In genomic region chr13:44180384-44180783, GRCm38 (mm10) we compare ENCODE assay signal across 20 mouse cellular contexts.
A peak's percentile ranks its signal among the peaks of the same experiment; 100 is the strongest.
DNase-seq lines count a peak whose midpoint lies in the region; ATAC-seq and TF ChIP-seq lines count a peak whose summit lies in the region.
"Had no signal": no experiment of that assay in that cellular context is flagged by ENCODE, and none has a peak within 500 bp of the region (broad histone marks: within the 10 kb centered on the region; RNA-seq: fewer than 3 reads in every experiment).

No protein-coding gene starts in this region.

- WGBS in forebrain, embryonic 10.5 days, result 91% methylated on average over 3 of the region's 3 CpGs
- WGBS in forebrain, embryonic 12.5 days, result 84% methylated on average over 3 of the region's 3 CpGs
- 78% methylated on average over 3 of the region's 3 CpGs for WGBS in limb, embryonic 14.5 days
- WGBS in limb, embryonic 10.5 days, result 85% methylated on average over 3 of the region's 3 CpGs

- no peaks in the 10 kb centered on the region for H3K36me3 ChIP-seq in forebrain, embryonic 10.5 days (replicated peaks)
- H3K36me3 ChIP-seq in forebrain, embryonic 12.5 days (replicated peaks), result no peaks in the 10 kb centered on the region
- H3K36me3 ChIP-seq in limb, embryonic 14.5 days (ENCODE audit: control insufficient read depth, insufficient read depth, low read length), result no peaks in the 10 kb centered on the region
- H3K36me3 ChIP-seq in limb, embryonic 10.5 days, result no peaks in the 10 kb centered on the region
- no peaks in the 10 kb centered on the region for H3K36me3 ChIP-seq in myocyte (ENCODE audit: control insufficient read depth, insufficient read depth)
- H3K36me3 ChIP-seq: heart, embryonic 13.5 days; hindbrain, embryonic 15.5 days had no signal

- no peak overlapping the region for H3K4me3 ChIP-seq in forebrain, embryonic 10.5 days
- H3K4me3 ChIP-seq in forebrain, embryonic 12.5 days (replicated peaks), result no peak overlapping the region
- no peak overlapping the region for H3K4me3 ChIP-seq in limb, embryonic 14.5 days (replicated peaks; ENCODE audit: low read length)
- H3K4me3 ChIP-seq in limb, embryonic 10.5 days, result no peak overlapping the region
- H3K4me3 ChIP-seq in myocyte, result no peak overlapping the region
- H3K4me3 ChIP-seq: forebrain, embryonic 13.5 days; heart, embryonic 13.5 days; hindbrain, embryonic 15.5 days had no signal

- H3K9ac ChIP-seq in forebrain, embryonic 12.5 days, result no peak overlapping the region
- H3K9ac ChIP-seq in limb, embryonic 14.5 days (ENCODE audit: low read depth, low read length, severe bottlenecking), result no peak overlapping the region
- H3K9ac ChIP-seq: forebrain, embryonic 13.5 days; forebrain, postnatal 0 days; heart, embryonic 13.5 days; hindbrain, embryonic 15.5 days had no signal

- H3K27me3 ChIP-seq in forebrain, embryonic 10.5 days (ENCODE audit: poor library complexity, severe bottlenecking), result peaks cover 21% of the 10 kb centered on the region
- peaks cover 24% of the 10 kb centered on the region for H3K27me3 ChIP-seq in forebrain, embryonic 12.5 days
- no peaks in the 10 kb centered on the region for H3K27me3 ChIP-seq in limb, embryonic 14.5 days (ENCODE audit: control insufficient read depth, insufficient read depth, low read length)
- H3K27me3 ChIP-seq in limb, embryonic 10.5 days (ENCODE audit: low read depth, poor library complexity, severe bottlenecking), result no peaks in the 10 kb centered on the region
- no peaks in the 10 kb centered on the region for H3K27me3 ChIP-seq in myocyte (ENCODE audit: control insufficient read depth, insufficient read depth, insufficient read length)
- H3K27me3 ChIP-seq: CH12.LX; forebrain, embryonic 13.5 days; heart, embryonic 13.5 days; Patski had no signal

- no peaks in the 10 kb centered on the region for H3K79me2 ChIP-seq in myocyte (ENCODE audit: control insufficient read depth, insufficient read depth)

- TF ChIP-seq POLR2A in limb, embryonic 14.5 days (IDR thresholded peaks at IDR 0.05; ENCODE audit: borderline replicate concordance, extremely low read depth, insufficient read depth, insufficient read length), result no peak
- TF ChIP-seq POLR2A in myocyte (IDR thresholded peaks at IDR 0.05; ENCODE audit: insufficient read length, low read depth), result no peak

- DNase-seq in forebrain, embryonic 10.5 days (ENCODE audit: extremely low spot score, low spot score), result no peak
- no peak for DNase-seq in limb, embryonic 14.5 days (ENCODE audit: low spot score)
- DNase-seq in limb, embryonic 10.5 days (ENCODE audit: low spot score), result no peak
- DNase-seq in adrenal gland, adult 8-10 months, result no peak
- no peak for DNase-seq in lung, postnatal 14 days
- DNase-seq: adrenal gland, postnatal 25 days; cerebellum, adult 18-20 months; cerebellum, adult 9-11 months; cerebellum, postnatal 36 days; forebrain, postnatal 0 days; heart, postnatal 36 days had no signal

- no peak overlapping the region for H3K4me2 ChIP-seq in forebrain, embryonic 12.5 days
- no peak overlapping the region for H3K4me2 ChIP-seq in limb, embryonic 14.5 days (replicated peaks; ENCODE audit: low read depth, low read length, severe bottlenecking)
- H3K4me2 ChIP-seq in myocyte (ENCODE audit: low read depth), result no peak overlapping the region
- H3K4me2 ChIP-seq: forebrain, embryonic 13.5 days; heart, embryonic 13.5 days; hindbrain, embryonic 15.5 days had no signal

- no peak for ATAC-seq in forebrain, embryonic 12.5 days (ENCODE audit: low FRiP score)
- ATAC-seq in limb, embryonic 14.5 days (ENCODE audit: low FRiP score, low read depth), result peak; percentile 70; the same call in 1 of the 2 replicates
- ATAC-seq: activated CD4-positive, CD25-positive, alpha-beta regulatory T cell, adult 4 months; forebrain, embryonic 13.5 days; forebrain, postnatal 0 days; intestine, embryonic 16.5 days; Patski had no signal

- H3K27ac ChIP-seq in forebrain, embryonic 10.5 days, result 0 out of 2 replicates have a peak overlapping the region, but pooled peaks have one; percentile 30
- no peak overlapping the region for H3K27ac ChIP-seq in forebrain, embryonic 12.5 days
- H3K27ac ChIP-seq in limb, embryonic 14.5 days (replicated peaks; ENCODE audit: low read depth, low read length), result no peak overlapping the region
- H3K27ac ChIP-seq in limb, embryonic 10.5 days, result no peak overlapping the region
- H3K27ac ChIP-seq: forebrain, embryonic 13.5 days; heart, embryonic 13.5 days; hindbrain, embryonic 15.5 days had no signal

- H3K4me1 ChIP-seq in forebrain, embryonic 10.5 days, result peaks cover 21% of the 10 kb centered on the region
- peaks cover 9% of the 10 kb centered on the region for H3K4me1 ChIP-seq in forebrain, embryonic 12.5 days
- peaks cover 11% of the 10 kb centered on the region for H3K4me1 ChIP-seq in limb, embryonic 14.5 days (ENCODE audit: control insufficient read depth, insufficient read depth, low read length)
- peaks cover 18% of the 10 kb centered on the region for H3K4me1 ChIP-seq in limb, embryonic 10.5 days
- H3K4me1 ChIP-seq: heart, embryonic 13.5 days; hindbrain, embryonic 15.5 days had no signal

- no peaks in the 10 kb centered on the region for H3K9me3 ChIP-seq in forebrain, embryonic 10.5 days
- no peaks in the 10 kb centered on the region for H3K9me3 ChIP-seq in forebrain, embryonic 12.5 days
- no peaks in the 10 kb centered on the region for H3K9me3 ChIP-seq in limb, embryonic 14.5 days (ENCODE audit: control insufficient read depth, low read length)
- H3K9me3 ChIP-seq in limb, embryonic 10.5 days (replicated peaks), result no peaks in the 10 kb centered on the region
- H3K9me3 ChIP-seq: forebrain, embryonic 13.5 days; heart, embryonic 13.5 days; hindbrain, embryonic 15.5 days had no signal

- no peak overlapping the region for H3ac ChIP-seq in myocyte (ENCODE audit: control insufficient read depth, insufficient read length)

TF ChIP-seq in myocyte, 11 proteins besides CTCF, POLR2A, EP300 and RAD21:
- TF ChIP-seq TCF3 (IDR thresholded peaks at IDR 0.05; ENCODE audit: insufficient read length, low read depth), result peak; percentile 44
- TF ChIP-seq SRF (IDR thresholded peaks at IDR 0.05; ENCODE audit: control insufficient read depth, insufficient read length, low read depth), result no peak
- peak; percentile 49 to 84 (median 78) for TF ChIP-seq MYOG (IDR thresholded peaks at IDR 0.05; ENCODE audit: control insufficient read depth in 1 of 3, insufficient read depth in 1 of 3, insufficient read length in 2 of 3, low read depth in 2 of 3)
- TF ChIP-seq TCF12 (IDR thresholded peaks at IDR 0.05; ENCODE audit: insufficient read depth, poor library complexity, severe bottlenecking), result peak; percentile 80
- TF ChIP-seq MYOD1 (IDR thresholded peaks at IDR 0.05; ENCODE audit: control insufficient read depth in 1 of 3, insufficient read length in 2 of 3, low read depth in 2 of 3), result peak in 2 of 3 experiments; percentile 86 to 90
- no peak for TF ChIP-seq REST (IDR thresholded peaks at IDR 0.05; ENCODE audit: insufficient read depth, insufficient read length)
- TF ChIP-seq USF1 (IDR thresholded peaks at IDR 0.05; ENCODE audit: low read depth), result no peak
- no peak for TF ChIP-seq POLR2AphosphoS2 (IDR thresholded peaks at IDR 0.05; ENCODE audit: insufficient read length, low read depth)
- no peak for TF ChIP-seq CEBPB (IDR thresholded peaks at IDR 0.05; ENCODE audit: insufficient read depth, poor library complexity, severe bottlenecking)
- no peak for TF ChIP-seq MAX (IDR thresholded peaks at IDR 0.05; ENCODE audit: low read depth)
- TF ChIP-seq E2F4 (IDR thresholded peaks at IDR 0.05; ENCODE audit: insufficient read depth), result no peak
